Mouse (Mus musculus) kidney, postnatal 36 days (tissue): ENCODE measurements around the gene Trim14.

Experiments used
- DNase-seq, 2 experiments: peaks; one replicate each; pipeline ENCODE4 v3.0.0; 2021 to 2022; ENCODE audit warnings: mixed read lengths in 2 of 2

The Trim14 gene

GRCm38 (mm10) chr4:46560069-46560705, 24.2 kb upstream of the Trim14 start:
- no peak for DNase-seq

DNA sequence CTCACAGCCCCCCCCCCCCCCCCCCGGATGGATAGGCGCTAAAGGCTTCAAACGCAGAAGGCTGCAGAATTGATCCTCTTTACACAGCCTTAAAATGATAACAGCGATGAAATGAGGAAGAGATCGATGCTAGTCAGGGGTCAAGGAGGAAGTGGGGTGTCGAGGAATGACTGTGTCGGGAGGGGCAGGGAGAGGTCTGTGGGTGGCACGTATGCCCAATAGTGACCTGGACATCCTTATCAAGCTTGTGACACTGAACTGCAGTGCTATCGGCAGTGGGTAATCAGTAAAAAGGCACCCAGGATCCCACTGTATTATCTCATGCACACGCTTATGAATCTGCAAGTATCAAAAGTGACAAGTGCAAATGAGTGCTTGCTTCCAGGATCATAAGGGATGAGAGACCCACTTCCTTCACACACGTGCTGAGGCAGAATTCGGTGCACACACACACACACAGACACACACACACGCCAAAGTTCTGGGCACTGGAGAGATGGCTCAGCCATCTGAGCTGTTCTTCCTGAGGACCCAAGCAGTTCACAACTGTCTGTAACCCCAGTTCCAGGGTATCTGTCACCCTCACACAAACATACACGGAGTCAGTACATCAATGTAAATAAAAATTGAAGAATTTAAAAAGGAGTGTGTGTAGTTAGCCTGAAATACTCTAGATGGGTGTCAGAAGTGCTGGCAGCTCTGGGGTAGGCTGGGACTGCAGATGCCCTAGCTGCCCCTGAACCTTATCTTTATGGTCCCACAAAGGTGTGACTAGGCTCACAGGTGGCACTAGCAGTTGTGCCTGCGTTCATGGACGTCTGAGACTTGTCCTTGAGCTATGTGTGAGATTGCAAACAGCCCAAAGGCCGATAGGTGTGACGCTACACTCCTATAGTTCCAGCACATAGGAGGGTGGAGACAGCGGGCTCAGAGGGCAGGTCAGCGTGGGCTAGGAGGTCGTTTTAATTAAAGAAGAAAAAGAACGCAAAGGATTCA, 23.0 kb upstream of the Trim14 start:
- DNase-seq = no peak

DNA sequence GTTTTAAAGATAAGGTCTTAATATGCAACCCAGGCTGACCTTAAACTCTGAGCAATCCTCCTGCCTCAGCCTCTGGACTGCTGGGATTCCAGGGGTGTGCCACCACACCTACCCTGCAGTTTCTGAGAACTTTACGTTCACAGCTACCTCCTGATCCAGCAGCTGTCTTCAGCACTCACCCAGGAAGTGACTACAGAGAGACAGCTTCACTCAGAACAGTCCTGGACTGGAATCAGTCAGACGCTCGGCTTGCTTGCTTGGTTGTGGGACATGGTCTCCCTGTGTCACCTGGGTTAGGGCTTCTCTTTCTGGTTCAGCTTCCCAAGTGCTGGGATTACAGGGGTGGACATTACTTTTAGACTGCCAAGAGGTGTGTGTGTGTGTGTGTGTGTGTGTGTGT, 21.0 kb upstream of the Trim14 start:
- DNase-seq = no peak

- DNase-seq = no peak
Observed at GRCm38 (mm10) chr4:46555762-46556161, 19.8 kb upstream of the Trim14 start.

DNA sequence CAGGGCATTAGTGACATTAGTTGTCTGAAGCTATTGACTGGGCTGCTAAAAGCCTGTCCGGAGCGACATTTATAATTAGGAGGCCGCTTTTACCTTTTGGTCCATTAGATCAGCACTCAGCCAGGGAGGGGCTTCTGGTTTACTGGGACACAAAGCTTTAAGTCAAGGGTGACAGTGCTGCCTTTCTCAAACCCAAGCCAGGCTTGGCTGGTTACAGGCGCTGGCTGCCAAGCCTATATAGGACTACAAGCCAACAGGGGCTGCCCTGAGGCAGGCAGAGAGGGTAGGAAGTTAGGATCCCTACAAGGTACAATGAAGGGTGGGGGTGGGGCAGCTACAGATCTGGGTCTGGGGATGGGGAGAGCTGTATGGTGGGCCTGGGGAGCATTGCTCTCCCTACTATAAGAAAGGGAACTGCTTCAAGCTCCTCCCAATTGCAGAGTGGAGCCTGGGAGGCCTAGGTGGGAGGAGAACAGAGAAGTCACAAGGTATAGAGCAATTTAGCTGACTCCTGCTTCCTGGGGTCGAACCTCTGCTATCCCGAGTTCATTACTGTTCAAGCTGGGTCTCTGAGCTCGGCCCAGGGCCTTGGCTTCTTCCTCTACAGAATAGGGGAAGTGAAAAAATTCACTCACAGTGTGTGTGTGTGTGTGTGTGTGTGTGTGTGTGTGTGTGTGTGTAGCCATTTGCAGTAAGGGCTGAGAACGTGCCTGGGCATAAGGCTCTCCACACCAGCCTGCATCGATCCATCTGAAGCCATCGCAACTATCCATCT, 18.5 kb upstream of the Trim14 start:
- DNase-seq = peak in 1 of 2 experiments; percentile 35

- peak; percentile 64 to 75 for DNase-seq
Observed at GRCm38 (mm10) chr4:46553864-46554263, 17.9 kb upstream of the Trim14 start.

- DNase-seq = no peak
Observed at GRCm38 (mm10) chr4:46550406-46550805, 14.5 kb upstream of the Trim14 start.

DNA sequence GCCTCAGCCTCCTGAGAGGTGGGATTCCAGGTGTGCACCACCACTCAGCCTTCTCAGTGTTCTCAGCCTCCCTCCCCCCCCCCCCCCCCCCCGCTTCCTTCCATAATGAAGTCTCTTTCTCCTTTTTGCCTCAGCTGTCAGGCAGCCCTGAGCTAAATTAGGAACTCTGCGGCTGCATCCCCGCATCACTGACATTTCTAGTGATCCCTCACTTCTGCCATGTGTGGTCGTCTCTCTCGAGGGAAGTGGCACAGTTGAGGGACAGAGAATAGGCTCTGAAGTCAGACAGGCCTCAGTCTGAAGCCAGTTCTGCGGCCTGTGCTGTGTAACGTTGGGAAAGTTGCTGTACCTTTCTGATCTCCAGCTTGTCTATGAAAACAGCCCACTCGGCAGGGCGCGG, 14.0 kb upstream of the Trim14 start:
- no peak for DNase-seq

- no peak for DNase-seq
Observed at GRCm38 (mm10) chr4:46546709-46547108, 10.8 kb upstream of the Trim14 start.

DNA sequence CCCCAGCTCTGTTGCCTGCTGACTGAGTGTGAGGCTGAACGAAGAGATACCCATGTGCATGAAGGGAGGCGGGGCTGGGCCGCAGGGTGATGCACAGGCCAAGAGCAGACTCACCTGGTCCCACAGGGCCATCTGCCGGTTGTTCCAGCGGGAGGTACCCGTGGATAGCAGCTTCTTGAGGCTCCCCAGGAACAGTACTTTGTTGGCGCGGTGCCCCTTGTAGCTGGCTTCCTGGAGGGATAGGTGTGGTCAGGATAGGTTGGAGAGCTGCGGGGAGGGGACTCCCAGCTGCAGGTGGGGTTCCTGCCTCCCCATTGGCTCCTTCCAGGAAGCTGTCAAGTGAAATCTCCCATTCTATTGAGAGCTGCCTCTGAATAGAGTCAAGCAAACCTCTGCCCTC, 9.6 kb upstream of the Trim14 start:
- DNase-seq = peak; percentile 18 to 55

DNA sequence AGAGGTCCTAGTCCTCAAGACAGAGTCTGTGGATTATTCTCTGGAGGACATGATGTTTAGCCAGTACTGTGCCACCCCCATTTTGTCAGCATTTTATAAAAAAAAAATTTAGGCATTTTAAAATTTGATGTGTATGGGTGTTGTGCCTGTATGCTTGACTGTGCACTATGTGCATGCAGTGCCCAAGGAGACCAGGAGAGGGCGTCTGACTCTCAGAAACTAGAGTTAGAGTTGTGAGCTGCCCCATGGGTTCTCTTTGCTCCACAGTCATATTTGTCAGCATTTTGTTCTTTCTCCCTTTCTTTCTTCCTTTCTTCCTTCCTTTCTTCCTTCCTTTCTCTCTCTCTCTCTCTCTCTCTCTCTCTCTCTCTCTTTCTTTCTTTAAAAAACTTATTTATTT, 8.4 kb upstream of the Trim14 start:
- peak in 1 of 2 experiments; percentile 19 for DNase-seq

GRCm38 (mm10) chr4:46543366-46544050, 7.6 kb upstream of the Trim14 start:
- DNase-seq = no peak

DNA sequence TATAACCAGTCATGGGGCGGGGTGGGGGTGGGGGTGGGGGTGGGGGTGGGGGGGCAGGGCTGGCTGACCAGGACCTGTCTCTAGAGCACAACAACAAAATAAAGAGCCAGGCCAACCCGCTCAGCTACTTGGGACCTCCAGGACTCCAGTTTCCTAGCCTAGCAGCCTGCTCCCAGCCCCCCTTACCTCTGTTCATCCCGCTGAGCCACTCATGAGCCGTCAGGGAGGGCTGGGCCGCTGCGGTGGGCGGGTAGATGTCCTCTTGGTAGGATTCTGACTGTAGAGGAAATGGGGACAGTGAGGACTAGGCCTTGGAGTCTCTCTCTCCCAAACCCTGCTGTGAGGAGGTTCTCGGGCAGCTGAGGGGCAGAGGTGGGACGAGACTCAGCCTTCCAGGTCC, 5.8 kb upstream of the Trim14 start:
- no peak for DNase-seq

GRCm38 (mm10) chr4:46539167-46539566, 3.2 kb upstream of the Trim14 start:
- DNase-seq = no peak

DNA sequence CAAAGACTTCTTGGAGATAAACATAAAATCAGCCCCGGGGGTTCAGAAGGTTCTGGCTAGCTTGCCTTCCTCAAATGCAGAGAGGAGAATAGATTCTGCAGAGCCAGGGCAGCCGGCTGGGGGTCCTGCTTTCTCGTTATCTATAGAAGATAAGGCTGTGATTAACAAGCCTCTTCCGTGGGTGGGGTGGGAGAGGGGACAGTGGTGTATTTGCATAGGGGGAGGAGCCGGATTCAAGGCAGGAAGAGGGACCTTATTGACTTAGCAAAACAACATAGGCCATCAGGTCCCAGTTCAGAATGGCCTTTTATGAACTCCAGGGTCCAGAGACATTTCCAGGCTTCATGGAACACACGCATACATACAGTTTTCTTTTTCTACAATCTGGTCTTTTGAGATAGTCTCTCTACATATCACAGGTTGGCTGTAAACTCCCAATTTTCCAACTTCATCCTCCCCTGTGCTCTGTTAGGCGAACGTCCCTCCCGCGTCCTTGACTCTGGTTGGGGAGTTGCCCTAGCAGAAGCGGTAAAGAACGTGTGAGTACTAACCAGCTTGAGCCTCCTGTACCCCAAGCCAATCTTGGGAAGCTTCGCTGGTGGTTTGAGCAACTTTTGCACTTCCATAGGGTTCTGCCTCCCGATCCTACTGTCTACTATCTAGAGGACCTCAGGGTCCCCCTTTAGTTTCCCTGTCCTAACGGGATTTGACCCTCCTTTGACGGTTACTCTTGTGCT, 679 bp downstream of the Trim14 start:
- peak in 1 of 2 experiments; percentile 17 for DNase-seq

DNA sequence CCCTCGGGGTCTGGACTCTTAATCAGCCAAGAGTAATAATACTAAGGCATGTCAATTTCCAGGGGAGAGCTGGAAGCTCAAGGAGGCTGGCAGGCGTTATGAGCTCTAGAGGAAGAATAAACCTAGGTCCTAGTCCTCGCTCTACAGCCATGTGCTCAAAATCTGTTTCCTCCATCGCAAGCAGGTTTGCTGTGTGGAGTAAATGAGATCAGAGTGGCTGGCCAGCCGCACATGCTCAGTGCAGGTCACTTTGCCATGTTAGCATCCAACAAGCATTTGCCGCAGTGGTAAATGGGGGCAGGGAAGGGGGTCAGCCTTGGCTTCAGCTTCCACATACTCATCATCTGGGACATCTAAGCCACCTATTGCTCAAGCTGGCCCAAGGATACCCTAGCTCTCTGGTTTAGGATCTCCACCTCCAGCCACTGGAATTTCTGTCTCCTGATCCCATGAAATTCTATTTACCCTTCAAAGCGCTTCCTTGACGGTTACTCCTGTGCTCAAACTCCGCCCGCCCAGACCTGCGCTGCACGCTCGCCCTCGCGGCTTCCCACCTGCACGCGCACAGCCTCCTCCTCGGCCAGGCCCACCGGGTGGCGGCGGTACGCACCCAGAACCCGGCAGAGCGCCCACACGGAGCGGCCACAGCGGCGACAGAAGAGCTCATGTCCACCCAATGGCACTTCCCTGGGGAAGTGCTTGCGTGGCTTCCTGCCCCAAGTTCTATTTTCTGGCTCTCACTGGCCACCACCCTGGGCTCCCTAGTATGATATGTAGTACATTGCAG, 1.8 kb downstream of the Trim14 start:
- peak in 1 of 2 experiments; percentile 35 for DNase-seq

DNA sequence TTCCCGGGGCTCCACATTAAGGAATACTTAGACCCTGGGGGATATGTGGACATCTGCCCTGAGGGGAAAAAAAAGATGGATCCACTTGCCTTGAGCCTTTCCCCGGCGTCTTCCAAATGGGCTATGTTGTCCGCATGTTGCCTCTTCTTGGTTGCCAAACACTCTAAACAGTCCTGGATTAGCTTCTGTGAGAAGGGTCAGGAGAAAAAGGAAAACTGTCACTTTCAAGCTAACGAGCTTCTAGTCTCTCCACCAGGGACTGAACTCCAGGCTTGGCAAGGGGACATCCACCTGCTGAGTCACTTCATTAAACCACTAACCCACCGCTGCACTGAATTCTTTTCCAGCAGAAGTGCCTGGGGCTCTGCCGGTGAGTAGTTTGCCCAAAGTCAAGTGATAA, 3.0 kb downstream of the Trim14 start:
- DNase-seq = no peak

- DNase-seq = no peak
Observed at GRCm38 (mm10) chr4:46532511-46532910, 3.4 kb downstream of the Trim14 start.

DNA sequence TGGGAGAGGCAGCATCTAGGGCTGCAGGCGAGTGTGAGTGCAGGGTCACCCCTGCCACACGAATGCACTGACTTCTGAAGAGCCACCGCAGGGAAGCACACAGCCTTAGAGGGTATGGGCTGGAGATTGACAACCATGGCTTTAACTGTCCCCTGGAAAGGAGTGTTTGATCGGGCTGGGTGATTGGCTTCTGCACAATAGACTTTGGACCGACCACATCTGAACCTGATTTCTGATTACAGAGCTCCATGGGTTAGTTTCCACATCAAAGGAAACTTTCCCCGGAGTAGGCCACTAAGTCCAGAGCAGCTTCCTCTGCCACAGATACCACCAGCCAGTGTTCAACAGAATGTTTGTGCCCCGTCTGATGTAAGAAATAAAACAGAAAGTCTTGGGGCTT, 6.2 kb downstream of the Trim14 start:
- no peak for DNase-seq

- peak in 1 of 2 experiments; percentile 34 for DNase-seq
Observed at GRCm38 (mm10) chr4:46527558-46527926, 8.4 kb downstream of the Trim14 start.
